In genomic region chr13:94454131-94454530, GRCm38 (mm10) we compare ENCODE assay signal across 29 mouse cellular contexts.
"Had no signal": no experiment of that assay in that cellular context is flagged by ENCODE, and none has a peak within 500 bp of the region (broad histone marks: within the 10 kb centered on the region; RNA-seq: fewer than 3 reads in every experiment).

No protein-coding gene starts in this region.

- H3K36me3 ChIP-seq: intestine, embryonic 15.5 days had no signal

- H3K27me3 ChIP-seq: heart, embryonic 13.5 days; heart, embryonic 15.5 days; intestine, embryonic 15.5 days; kidney, embryonic 15.5 days; limb, embryonic 12.5 days; liver, embryonic 13.5 days; liver, embryonic 15.5 days had no signal

- H3K4me3 ChIP-seq: gastrocnemius, adult 2 months; heart, adult 2 months; heart, embryonic 13.5 days; heart, embryonic 15.5 days; intestine, embryonic 15.5 days; kidney, embryonic 15.5 days; layer of hippocampus, adult 2 months; left cerebral cortex, adult 2 months; limb, embryonic 10.5 days; limb, embryonic 12.5 days; liver, embryonic 13.5 days; liver, embryonic 15.5 days had no signal

- H3K9me3 ChIP-seq: heart, embryonic 13.5 days; heart, embryonic 15.5 days; intestine, embryonic 15.5 days; kidney, embryonic 15.5 days; limb, embryonic 10.5 days; limb, embryonic 12.5 days; liver, embryonic 13.5 days; liver, embryonic 15.5 days had no signal

- H3K4me1 ChIP-seq: heart, embryonic 13.5 days; heart, embryonic 15.5 days; intestine, embryonic 15.5 days; kidney, embryonic 15.5 days; limb, embryonic 12.5 days; liver, embryonic 13.5 days; liver, embryonic 15.5 days had no signal

- H3K27ac ChIP-seq: gastrocnemius, adult 2 months; heart, adult 2 months; heart, embryonic 13.5 days; heart, embryonic 15.5 days; hindbrain, embryonic 14.5 days; intestine, embryonic 15.5 days; kidney, embryonic 15.5 days; kidney, postnatal 0 days; layer of hippocampus, adult 2 months; left cerebral cortex, adult 2 months; limb, embryonic 10.5 days; limb, embryonic 12.5 days; liver, embryonic 13.5 days; liver, embryonic 15.5 days had no signal

- H3K4me2 ChIP-seq: heart, embryonic 11.5 days; heart, embryonic 13.5 days; heart, embryonic 15.5 days; hindbrain, embryonic 14.5 days; intestine, embryonic 15.5 days; kidney, embryonic 15.5 days; limb, embryonic 12.5 days; liver, embryonic 11.5 days; liver, embryonic 13.5 days; liver, embryonic 15.5 days had no signal

- H3K9ac ChIP-seq: heart, embryonic 13.5 days; heart, embryonic 15.5 days; hindbrain, embryonic 14.5 days; intestine, embryonic 15.5 days; kidney, embryonic 15.5 days; limb, embryonic 12.5 days; liver, embryonic 13.5 days; liver, embryonic 15.5 days; liver, postnatal 0 days had no signal

- ATAC-seq: hindbrain, embryonic 16.5 days; intestine, embryonic 15.5 days; liver, postnatal 0 days had no signal

- DNase-seq: gastrocnemius, adult 2 months; gastrocnemius, postnatal 14 days; gastrocnemius, postnatal 36 days; heart, adult 11 months; heart, adult 2 months; heart, postnatal 14 days; heart, postnatal 36 days; kidney, adult 11 months; kidney, adult 2 months; kidney, adult 9 months; kidney, postnatal 14 days; kidney, postnatal 4 days; liver; liver, embryonic 13.5 days; liver, postnatal 0 days had no signal
